Mouse (Mus musculus) heart, adult 2 months (tissue): ENCODE data around the gene BC029722.

Experiments used
- CTCF ChIP-seq: fragments of 200-600 bp; IDR thresholded peaks from 2 replicates; pipeline ENCODE4 v1.8.1; 2022; ENCODE audit warnings: antibody characterized with exemption, mild to moderate bottlenecking, moderate library complexity
- EP300 ChIP-seq: fragments of 200-500 bp; IDR thresholded peaks from 2 replicates; pipeline ENCODE4 v1.6.1; 2011; ENCODE audit warnings: low read depth, low read length, control low read depth; ENCODE audit not compliant: insufficient read depth
- POLR2A ChIP-seq: fragments of 200-500 bp; IDR thresholded peaks from 2 replicates; pipeline ENCODE4 v1.6.1; 2011; ENCODE audit warnings: mild to moderate bottlenecking, low read depth, low read length, control low read depth; ENCODE audit not compliant: insufficient read depth

GRCm38 (mm10) chr2:155837961-155838360 is 18.7 kb upstream of the BC029722 start:
- TF ChIP-seq CTCF (no peak), POLR2A (no peak), EP300 (no peak)
